Mouse (Mus musculus) embryonic facial prominence, embryonic 14.5 days (tissue): ENCODE results near the gene Prpf3. TPM values are rescaled to one million over a fixed set of nuclear protein-coding genes. Genes with fewer than 3 reads are reported as not detected.
A peak's percentile ranks its signal among the peaks of the same experiment; 100 is the strongest.
"Not testable (repeated sequence)": the region's sequence is repeated elsewhere in the genome, so short reads cannot be mapped to it uniquely, and the experiment has no call there.

Experiments
- ATAC-seq: fragments of 200-750 bp; cut with Nextera tagmentation; 2 replicates; pipeline ENCODE4 v1.8.0; 2017; ENCODE audit warnings: low read depth, moderate number of reproducible peaks, moderate TSS enrichment
- DNase-seq: peaks from one replicate; pipeline ENCODE4 v3.0.0-alpha.2; 2015; ENCODE audit warnings: low spot score
- H3K27ac ChIP-seq: fragments of 300-500 bp; sonication (generic); replicated peaks from 2 replicates; pipeline ENCODE4 v1.5.1; 2014; ENCODE audit warnings: low read depth, mild to moderate bottlenecking, low read length, moderate library complexity
- H3K27me3 ChIP-seq: fragments of 300-500 bp; sonication (generic); replicated peaks from 2 replicates; pipeline ENCODE4 v1.6.1; 2014; ENCODE audit warnings: low read length; ENCODE audit not compliant: control insufficient read depth, insufficient read depth
- H3K36me3 ChIP-seq: fragments of 300-500 bp; sonication (generic); 2 replicates; pipeline ENCODE4 v1.6.1; 2014; ENCODE audit warnings: low read length, mixed read lengths; ENCODE audit not compliant: control insufficient read depth, insufficient read depth
- H3K4me1 ChIP-seq: fragments of 300-500 bp; sonication (generic); 2 replicates; pipeline ENCODE4 v1.6.1; 2014; ENCODE audit warnings: antibody characterized with exemption, low read length; ENCODE audit not compliant: control insufficient read depth, insufficient read depth
- H3K4me2 ChIP-seq: fragments of 300-500 bp; sonication (generic); 2 replicates; pipeline ENCODE4 v1.6.1; 2014; ENCODE audit warnings: low read depth, mild to moderate bottlenecking, low read length, moderate library complexity, mixed read lengths
- H3K4me3 ChIP-seq: fragments of 300-500 bp; sonication (generic); 2 replicates; pipeline ENCODE4 v1.5.1; 2014; ENCODE audit warnings: low read depth, mild to moderate bottlenecking, low read length
- H3K9ac ChIP-seq: fragments of 300-500 bp; sonication (generic); 2 replicates; pipeline ENCODE4 v1.6.1; 2014; ENCODE audit warnings: low read depth, mild to moderate bottlenecking, low read length, moderate library complexity, mixed read lengths
- H3K9me3 ChIP-seq: fragments of 300-500 bp; sonication (generic); 2 replicates; pipeline ENCODE4 v1.6.1; 2016; ENCODE audit warnings: low read length; ENCODE audit not compliant: control insufficient read depth
- WGBS: fragments of 180-500 bp; shearing (Covaris S2); extraction: QIAGEN DNeasy Blood & Tissue Kit; methylation state at CpG from one replicate; pipeline ENCODE4 v1.1.7; 2014; 5-methylcytosine and 5-hydroxymethylcytosine counted together
- polyA plus RNA-seq: library from polyadenylated mRNA; unstranded; fragments of >200 nt; fragmentation: Nextera tagmentation; extraction: Ambion mirVana; gene quantifications from 2 replicates; pipeline ENCODE4 v1.2.1, GENCODE M21; 2014

The Prpf3 gene
- polyA plus RNA-seq, 1 experiment from 2014 or later = 41.9 TPM

DNA sequence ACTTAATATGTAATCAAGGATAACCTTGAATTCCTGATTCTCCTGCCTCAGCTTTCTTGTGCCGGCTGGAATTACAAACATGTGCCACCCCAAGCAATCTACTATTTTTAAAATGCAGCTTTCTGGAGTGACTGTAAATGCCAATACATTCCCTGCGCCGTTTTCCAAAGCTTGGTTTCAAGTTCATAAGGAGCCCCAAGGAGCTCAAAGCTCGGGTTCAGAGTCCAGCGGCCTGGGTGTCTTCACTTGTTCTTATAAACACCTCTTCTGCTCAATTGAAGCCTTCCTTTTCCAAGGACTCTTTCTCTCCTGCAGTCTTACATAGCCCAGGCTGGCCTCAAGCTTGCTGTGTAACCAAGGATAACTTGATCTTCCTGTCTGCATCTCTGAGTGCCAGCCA is 10.4 kb upstream of the Prpf3 start:
- Histone ChIP-seq H3K27ac (no peak overlapping the region), H3K27me3 (no peaks in the 10 kb centered on the region), H3K4me2 (no peak overlapping the region), H3K4me1 (no peaks in the 10 kb centered on the region), H3K36me3 (peaks cover 67% of the 10 kb centered on the region), H3K9ac (no peak overlapping the region), H3K4me3 (no peak overlapping the region), H3K9me3 (no peaks in the 10 kb centered on the region)
- DNase-seq = no peak
- no peak for ATAC-seq
- 83% methylated on average over 5 of the region's 5 CpGs for WGBS

DNA sequence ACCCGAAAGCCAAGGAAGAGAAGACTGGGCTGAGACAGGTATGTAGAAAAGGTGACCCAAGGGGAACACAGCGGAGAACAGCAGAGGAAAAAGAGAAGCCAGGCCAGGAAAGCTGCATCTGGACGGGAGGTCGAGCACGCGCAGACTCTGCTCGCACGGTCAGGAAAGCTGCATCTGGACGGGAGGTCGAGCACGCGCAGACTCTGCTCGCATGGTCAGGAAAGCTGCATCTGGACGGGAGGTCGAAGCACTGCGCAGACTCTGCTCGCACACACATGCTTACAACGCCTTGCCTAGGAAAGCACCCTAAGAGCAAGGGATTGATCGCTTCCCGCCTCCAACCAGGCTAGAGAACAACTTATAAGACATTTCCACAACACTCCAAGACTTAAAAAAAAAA is 9.9 kb upstream of the Prpf3 start:
- Histone ChIP-seq H3K4me2 (no peak overlapping the region), H3K27me3 (no peaks in the 10 kb centered on the region), H3K4me1 (no peaks in the 10 kb centered on the region), H3K9ac (no peak overlapping the region), H3K27ac (no peak overlapping the region), H3K36me3 (peaks cover 67% of the 10 kb centered on the region), H3K4me3 (no peak overlapping the region), H3K9me3 (no peaks in the 10 kb centered on the region)
- ATAC-seq (no peak), DNase-seq (no peak)
- WGBS = 88% methylated on average over 20 of the region's 20 CpGs

DNA sequence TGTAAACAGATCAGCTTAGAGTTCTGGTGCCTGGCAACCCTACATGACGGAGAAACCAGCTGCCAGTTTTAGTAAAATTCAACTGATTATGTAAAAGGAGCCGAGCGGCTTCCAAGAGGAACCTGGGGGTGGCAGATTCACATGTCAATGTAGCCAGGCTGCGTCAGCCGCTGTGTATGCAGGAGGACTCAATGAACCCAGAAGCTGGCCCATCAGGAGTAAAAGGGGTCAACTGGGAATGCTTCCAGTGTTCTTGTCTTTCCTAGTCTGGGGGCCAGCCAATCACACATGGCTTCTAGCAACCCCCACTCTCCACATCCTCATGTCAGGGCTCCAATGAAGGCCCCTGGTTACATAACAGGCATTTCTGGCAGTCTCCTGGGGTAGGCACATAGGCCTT is 9.4 kb upstream of the Prpf3 start:
- H3K27ac ChIP-seq = no peak overlapping the region
- no peaks in the 10 kb centered on the region for H3K27me3 ChIP-seq
- ATAC-seq = no peak
- H3K4me2 ChIP-seq = no peak overlapping the region
- H3K36me3 ChIP-seq = peaks cover 67% of the 10 kb centered on the region
- no peaks in the 10 kb centered on the region for H3K9me3 ChIP-seq
- no peak overlapping the region for H3K4me3 ChIP-seq
- no peak for DNase-seq
- no peaks in the 10 kb centered on the region for H3K4me1 ChIP-seq
- WGBS = 95% methylated on average over 5 of the region's 5 CpGs
- no peak overlapping the region for H3K9ac ChIP-seq

DNA sequence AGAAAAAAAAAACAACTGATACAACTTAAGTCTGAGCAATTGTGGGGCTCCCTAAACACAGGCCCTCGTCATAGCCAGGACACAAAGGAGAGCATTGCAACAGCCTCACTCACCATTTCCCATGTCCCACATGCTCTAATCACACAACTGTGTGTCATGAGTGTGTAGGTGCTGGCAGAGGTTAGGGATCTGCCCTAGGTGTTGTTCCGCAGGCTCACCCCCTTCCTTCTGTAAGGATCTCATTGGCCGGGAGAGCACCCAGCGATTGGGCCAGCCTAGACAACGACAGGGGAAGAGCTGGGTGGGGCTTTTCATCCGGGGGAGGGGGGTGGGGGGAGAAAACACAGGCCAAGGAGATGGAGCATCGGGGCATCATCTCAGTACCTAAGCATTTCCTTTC is 7.9 kb upstream of the Prpf3 start:
- Histone ChIP-seq H3K27ac (no peak overlapping the region), H3K4me1 (no peaks in the 10 kb centered on the region), H3K9ac (no peak overlapping the region), H3K4me3 (no peak overlapping the region), H3K27me3 (no peaks in the 10 kb centered on the region), H3K9me3 (no peaks in the 10 kb centered on the region), H3K4me2 (no peak overlapping the region), H3K36me3 (peaks cover 55% of the 10 kb centered on the region)
- DNase-seq (no peak), ATAC-seq (no peak)
- 74% methylated on average over 7 of the region's 7 CpGs for WGBS

DNA sequence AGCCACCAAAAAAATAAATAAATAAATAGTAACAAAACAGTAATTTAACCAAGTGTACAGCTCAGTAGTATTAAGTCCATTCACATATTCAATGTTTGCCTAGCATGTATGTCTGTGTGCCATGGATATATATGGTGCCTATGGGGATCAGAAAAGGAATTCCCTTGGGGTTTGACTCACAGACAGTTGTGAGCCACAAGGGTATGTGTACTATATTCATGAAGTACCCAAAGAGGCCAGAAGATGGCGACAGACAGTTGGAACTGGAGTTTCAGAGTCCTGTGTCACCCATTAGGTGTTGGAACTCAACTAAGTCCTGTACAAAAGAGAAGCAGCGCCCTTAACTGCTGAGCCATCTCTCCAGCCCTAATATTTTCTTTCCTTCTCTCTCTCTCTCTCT is 6.1 kb upstream of the Prpf3 start:
- 45% methylated on average over 2 of the region's 2 CpGs for WGBS
- H3K9ac ChIP-seq = no peak overlapping the region
- peak; percentile 71 for ATAC-seq

DNA sequence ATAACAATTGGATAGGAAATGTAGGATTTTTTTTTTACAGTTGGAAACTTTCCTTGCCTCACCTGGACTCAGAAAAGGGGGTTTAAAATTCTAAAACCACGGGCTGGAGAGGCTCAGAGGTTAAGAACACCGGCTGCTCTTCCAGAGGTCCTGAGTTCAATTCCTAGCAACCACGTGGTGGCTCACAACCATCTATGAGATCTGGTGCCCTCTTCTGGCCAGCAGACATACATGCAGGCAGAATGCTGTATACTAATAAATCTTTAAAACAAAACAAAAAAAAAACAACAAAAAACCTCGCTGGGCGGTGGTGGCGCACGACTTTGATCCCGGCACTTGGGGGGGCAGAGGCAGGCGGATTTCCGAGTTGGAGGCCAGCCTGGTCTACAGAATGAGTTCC is 5.5 kb upstream of the Prpf3 start:
- ATAC-seq (no peak), DNase-seq (no peak)
- Histone ChIP-seq H3K9me3 (no peaks in the 10 kb centered on the region), H3K27me3 (no peaks in the 10 kb centered on the region), H3K4me3 (no peak overlapping the region), H3K4me2 (no peak overlapping the region), H3K9ac (no peak overlapping the region), H3K36me3 (peaks cover 35% of the 10 kb centered on the region), H3K4me1 (no peaks in the 10 kb centered on the region), H3K27ac (no peak overlapping the region)
- 76% methylated on average over 10 of the region's 10 CpGs for WGBS

More for the DNA sequence above, 6.1 kb upstream of the Prpf3 start:
- H3K9me3 ChIP-seq = no peaks in the 10 kb centered on the region
- no peak overlapping the region for H3K27ac ChIP-seq
- H3K4me3 ChIP-seq = no peak overlapping the region
- no peaks in the 10 kb centered on the region for H3K27me3 ChIP-seq
- H3K4me2 ChIP-seq = no peak overlapping the region
- DNase-seq = peak; percentile 82
- peaks cover 39% of the 10 kb centered on the region for H3K36me3 ChIP-seq
- no peaks in the 10 kb centered on the region for H3K4me1 ChIP-seq

DNA sequence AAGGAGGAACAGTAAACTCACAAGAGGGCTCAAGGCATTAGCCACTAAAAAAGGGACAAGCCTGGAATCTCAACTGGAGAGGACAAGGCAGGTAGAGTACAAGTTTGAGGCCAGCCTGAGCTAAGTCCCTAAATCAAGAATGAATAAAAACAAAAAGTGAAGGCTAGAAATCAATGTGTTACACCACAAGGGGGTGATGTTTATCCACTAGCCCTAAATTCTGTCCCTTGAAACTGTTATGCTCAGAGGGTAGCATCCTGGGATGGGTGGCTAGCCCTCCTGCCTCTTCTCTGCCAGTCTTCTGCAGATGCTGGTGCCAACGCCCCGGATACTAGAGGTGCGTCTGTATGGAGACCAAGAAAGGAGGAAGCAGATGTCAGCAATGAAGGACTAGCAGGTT is 4.6 kb upstream of the Prpf3 start:
- Histone ChIP-seq H3K9me3 (no peaks in the 10 kb centered on the region), H3K9ac (no peak overlapping the region), H3K36me3 (peaks cover 29% of the 10 kb centered on the region), H3K4me1 (no peaks in the 10 kb centered on the region), H3K27me3 (no peaks in the 10 kb centered on the region), H3K4me2 (no peak overlapping the region), H3K27ac (no peak overlapping the region), H3K4me3 (no peak overlapping the region)
- no peak for DNase-seq
- WGBS = 89% methylated on average over 3 of the region's 3 CpGs
- no peak for ATAC-seq

DNA sequence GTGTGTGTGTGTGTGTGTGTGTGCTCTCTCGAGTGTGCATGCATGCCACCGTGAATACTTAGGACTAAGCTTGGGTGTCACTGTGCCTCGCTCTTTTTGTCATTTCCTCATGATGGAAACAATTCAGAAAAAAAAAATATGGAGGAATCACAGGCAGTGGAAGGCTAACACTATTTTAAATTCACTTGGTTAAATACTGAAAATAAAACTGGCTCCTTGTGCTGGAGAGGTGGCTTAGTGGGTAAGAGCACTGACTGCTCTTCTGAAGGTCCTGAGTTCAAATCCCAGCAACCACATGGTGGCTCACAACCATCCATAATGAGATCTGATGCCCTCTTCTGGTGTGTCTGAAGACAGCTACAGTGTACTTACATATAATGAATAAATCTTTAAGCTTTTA is 2.6 kb upstream of the Prpf3 start:
- not testable (repeated sequence) for ATAC-seq, H3K4me3 ChIP-seq, H3K4me2 ChIP-seq, H3K27me3 ChIP-seq, H3K9ac ChIP-seq, H3K9me3 ChIP-seq, DNase-seq, H3K27ac ChIP-seq, H3K4me1 ChIP-seq
- WGBS = 78% methylated on average over 3 of the region's 3 CpGs
- H3K36me3 ChIP-seq = peaks cover 16% of the 10 kb centered on the region

DNA sequence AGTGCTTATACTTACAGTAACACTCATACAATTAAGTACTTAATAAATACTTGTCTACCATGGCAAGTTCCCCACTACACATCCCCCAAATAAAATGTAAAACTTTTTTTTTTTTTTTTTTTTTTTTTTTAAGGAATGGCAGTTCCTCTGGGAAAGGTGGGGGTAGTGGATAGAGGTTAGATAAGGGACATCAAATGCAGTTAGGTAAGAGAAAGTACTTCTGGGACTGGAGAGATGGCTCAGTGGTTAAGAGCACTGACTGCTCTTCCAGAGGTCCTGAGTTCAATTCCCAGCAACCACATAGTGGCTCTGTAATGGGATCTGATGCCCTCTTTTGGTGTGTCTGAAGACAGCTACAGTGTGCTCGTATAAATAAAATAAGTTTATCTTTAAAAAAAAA is 1.4 kb upstream of the Prpf3 start:
- H3K4me3 ChIP-seq, H3K4me1 ChIP-seq, H3K9me3 ChIP-seq, H3K27ac ChIP-seq, DNase-seq, ATAC-seq, H3K27me3 ChIP-seq, H3K4me2 ChIP-seq, H3K9ac ChIP-seq: not testable (repeated sequence)
- 75% methylated on average over 1 of the region's 1 CpGs for WGBS
- H3K36me3 ChIP-seq = peaks cover 21% of the 10 kb centered on the region
